17 mouse cellular contexts compared by ENCODE assay signal in the genomic region with DNA sequence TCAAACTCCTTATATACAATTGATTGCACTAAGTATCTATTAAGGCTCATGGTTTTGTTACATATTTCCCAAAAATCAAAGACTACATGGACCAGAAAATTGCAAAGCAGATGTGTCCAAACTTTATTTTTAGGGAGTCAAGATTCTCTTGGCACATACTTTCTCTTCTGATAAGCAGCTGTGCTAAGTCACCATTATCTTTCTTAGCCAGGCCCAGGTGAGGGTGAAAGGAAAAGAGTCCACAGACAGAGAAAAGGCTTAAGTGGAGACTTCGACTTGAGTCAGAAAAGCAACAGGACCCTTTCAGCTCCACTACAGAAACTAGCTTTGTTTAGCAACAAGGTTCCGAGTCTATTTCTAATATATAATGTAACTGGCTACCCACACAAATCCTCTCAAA. TPM values are rescaled to one million over a fixed set of nuclear protein-coding genes. Genes with fewer than 3 reads are reported as not detected.
A peak's percentile ranks its signal among the peaks of the same experiment; 100 is the strongest.
DNase-seq lines count a peak whose midpoint lies in the region; ATAC-seq and TF ChIP-seq lines count a peak whose summit lies in the region.
"Had no signal": no experiment of that assay in that cellular context is flagged by ENCODE, and none has a peak within 500 bp of the region (broad histone marks: within the 10 kb centered on the region; RNA-seq: fewer than 3 reads in every experiment).

No protein-coding gene starts in this region.

- no peak for TF ChIP-seq CTCF in G1E (IDR thresholded peaks at IDR 0.05; ENCODE audit: low read depth, low read length)

- H3K27ac ChIP-seq in heart, embryonic 13.5 days (replicated peaks), result no peak overlapping the region
- no peak overlapping the region for H3K27ac ChIP-seq in heart, embryonic 12.5 days (ENCODE audit: poor library complexity, severe bottlenecking)
- peak overlapping the region; percentile 69 for H3K27ac ChIP-seq in liver, embryonic 16.5 days (ENCODE audit: low read length)
- H3K27ac ChIP-seq: hindbrain, embryonic 14.5 days; kidney, postnatal 0 days; limb, embryonic 13.5 days; midbrain, embryonic 10.5 days; neural tube, embryonic 13.5 days had no signal

- H3K36me3 ChIP-seq in heart, embryonic 13.5 days, result peaks cover 32% of the 10 kb centered on the region
- H3K36me3 ChIP-seq in heart, embryonic 12.5 days, result peaks cover 25% of the 10 kb centered on the region
- H3K36me3 ChIP-seq in G1E (replicated peaks), result peaks cover 36% of the 10 kb centered on the region
- H3K36me3 ChIP-seq in erythroblast, embryonic 14.5 days (ENCODE audit: control insufficient read depth), result peaks cover 72% of the 10 kb centered on the region
- peaks cover 24% of the 10 kb centered on the region for H3K36me3 ChIP-seq in liver, embryonic 16.5 days (ENCODE audit: control insufficient read depth, insufficient read depth)

- WGBS in heart, embryonic 13.5 days, result 49% methylated on average over 2 of the region's 2 CpGs
- WGBS in heart, embryonic 12.5 days, result 59% methylated on average over 2 of the region's 2 CpGs
- WGBS in liver, embryonic 16.5 days (ENCODE audit: insufficient replicate concordance), result 29% methylated on average over 2 of the region's 2 CpGs

- peaks cover 24% of the 10 kb centered on the region for H3K4me1 ChIP-seq in heart, embryonic 13.5 days
- peaks cover 13% of the 10 kb centered on the region for H3K4me1 ChIP-seq in heart, embryonic 12.5 days (replicated peaks)
- peaks cover 37% of the 10 kb centered on the region for H3K4me1 ChIP-seq in G1E (ENCODE audit: insufficient read depth, low read depth, low read length)
- peaks cover 52% of the 10 kb centered on the region for H3K4me1 ChIP-seq in erythroblast, embryonic 14.5 days (ENCODE audit: control insufficient read depth)
- peaks cover 17% of the 10 kb centered on the region for H3K4me1 ChIP-seq in liver, embryonic 16.5 days (ENCODE audit: control insufficient read depth, low read depth, low read length)

- no peak for DNase-seq in G1E (ENCODE audit: low spot score)
- no peak for DNase-seq in lung, postnatal 14 days
- DNase-seq in retina, postnatal 1 day, result no peak
- DNase-seq: cerebellum, postnatal 10 days; heart, postnatal 14 days; thymus, adult 18-20 months had no signal

- H3K4me2 ChIP-seq in heart, embryonic 13.5 days, result peak overlapping the region; percentile 32; the same call in 1 of the 2 replicates
- H3K4me2 ChIP-seq in heart, embryonic 12.5 days, result no peak overlapping the region
- peak overlapping the region; percentile 54 for H3K4me2 ChIP-seq in liver, embryonic 16.5 days (ENCODE audit: low read depth, low read length)
- H3K4me2 ChIP-seq: hindbrain, embryonic 14.5 days; limb, embryonic 13.5 days; neural tube, embryonic 13.5 days had no signal

- no peak overlapping the region for H3K9ac ChIP-seq in heart, embryonic 13.5 days
- no peak overlapping the region for H3K9ac ChIP-seq in heart, embryonic 12.5 days
- peak overlapping the region; percentile 58 for H3K9ac ChIP-seq in liver, embryonic 16.5 days (ENCODE audit: low read depth, low read length)
- H3K9ac ChIP-seq: hindbrain, embryonic 14.5 days; limb, embryonic 13.5 days; neural tube, embryonic 13.5 days had no signal

- H3K27me3 ChIP-seq in heart, embryonic 13.5 days (replicated peaks), result no peaks in the 10 kb centered on the region
- no peaks in the 10 kb centered on the region for H3K27me3 ChIP-seq in heart, embryonic 12.5 days (replicated peaks)
- no peaks in the 10 kb centered on the region for H3K27me3 ChIP-seq in G1E (ENCODE audit: insufficient read depth, low read length)
- H3K27me3 ChIP-seq in erythroblast, embryonic 14.5 days (ENCODE audit: control insufficient read depth), result no peaks in the 10 kb centered on the region
- no peaks in the 10 kb centered on the region for H3K27me3 ChIP-seq in liver, embryonic 16.5 days (ENCODE audit: control insufficient read depth, insufficient read depth, low read depth, low read length)
- H3K27me3 ChIP-seq: limb, embryonic 13.5 days; neural tube, embryonic 13.5 days had no signal

- no peaks in the 10 kb centered on the region for H3K9me3 ChIP-seq in heart, embryonic 13.5 days
- no peaks in the 10 kb centered on the region for H3K9me3 ChIP-seq in heart, embryonic 12.5 days (replicated peaks)
- H3K9me3 ChIP-seq in G1E (replicated peaks), result no peaks in the 10 kb centered on the region
- no peaks in the 10 kb centered on the region for H3K9me3 ChIP-seq in erythroblast, embryonic 14.5 days (ENCODE audit: control insufficient read depth, low read length)
- H3K9me3 ChIP-seq in liver, embryonic 16.5 days (replicated peaks; ENCODE audit: control insufficient read depth, low read length), result no peaks in the 10 kb centered on the region
- H3K9me3 ChIP-seq: limb, embryonic 13.5 days; midbrain, embryonic 10.5 days; neural tube, embryonic 13.5 days had no signal

- no peak overlapping the region for H3K4me3 ChIP-seq in heart, embryonic 13.5 days
- H3K4me3 ChIP-seq in heart, embryonic 12.5 days, result no peak overlapping the region
- no peak overlapping the region for H3K4me3 ChIP-seq in G1E (ENCODE audit: low read depth, low read length)
- H3K4me3 ChIP-seq in erythroblast, embryonic 14.5 days (replicated peaks), result peak overlapping the region; percentile 99
- peak overlapping the region; percentile 37 for H3K4me3 ChIP-seq in liver, embryonic 16.5 days (ENCODE audit: low read depth, low read length)
- H3K4me3 ChIP-seq: limb, embryonic 13.5 days; midbrain, embryonic 10.5 days; neural tube, embryonic 13.5 days had no signal

- no peak for ATAC-seq in heart, embryonic 13.5 days (ENCODE audit: extremely low read depth, insufficient number of reproducible peaks, low FRiP score, low TSS enrichment)
- no peak for ATAC-seq in heart, embryonic 12.5 days (ENCODE audit: insufficient number of reproducible peaks, low FRiP score)
- ATAC-seq in G1E (ENCODE audit: extremely low read depth, insufficient number of reproducible peaks, low FRiP score, poor library complexity, severe bottlenecking), result peak; percentile 42; the same call in 1 of the 2 replicates
- ATAC-seq in liver, embryonic 16.5 days (ENCODE audit: low read depth), result peak; percentile 40
- ATAC-seq: forebrain, embryonic 14.5 days; intestine, embryonic 16.5 days had no signal

RNA-seq across cellular contexts. Expression of a gene that starts 14.2 kb away (rescaled TPM):
- 31.6 and 31.7 TPM in 2 replicates for polyA plus RNA-seq in heart, embryonic 13.5 days (2015; fragmentation: Nextera tagmentation; extraction: Ambion mirVana)
- 42.1 and 47.6 TPM in 2 replicates for polyA plus RNA-seq in heart, embryonic 12.5 days (2016; fragmentation: Nextera tagmentation; extraction: Ambion mirVana)
- total RNA-seq in G1E (2014; fragmentation: Nextera tagmentation) (111 and 154 TPM in 2 replicates), G1E (2017) (37.4 and 47.9 TPM in 2 replicates)
- 14.6 and 21.7 TPM in 2 replicates for polyA plus RNA-seq in G1E (2012)
- polyA plus RNA-seq in erythroblast, embryonic 14.5 days (2012), result 7.3 and 9.1 TPM in 2 replicates
- polyA plus RNA-seq in liver, embryonic 16.5 days (2015; fragmentation: Nextera tagmentation; extraction: Ambion mirVana), result 69.8 and 70.6 TPM in 2 replicates

Comparison
In these comparisons a context has a peak if more than half of its experiments do, and no peak if none do; other contexts are left out.
1. ATAC-seq: peak in G1E (single experiment) and liver, embryonic 16.5 days (single experiment); none in heart, embryonic 13.5 days (single experiment) and heart, embryonic 12.5 days (single experiment).
2. H3K4me3 ChIP-seq: peak in erythroblast, embryonic 14.5 days (single experiment) and liver, embryonic 16.5 days (single experiment); none in heart, embryonic 13.5 days (single experiment), heart, embryonic 12.5 days (single experiment) and G1E (single experiment).